Mouse (Mus musculus) adrenal gland, postnatal 36 days (tissue): Measurements from ENCODE around the gene Hdac9. TPM values are rescaled to one million over a fixed set of nuclear protein-coding genes. Genes with fewer than 3 reads are reported as not detected.

Experiments used
- DNase-seq, 2 experiments: peaks; one replicate each; pipeline ENCODE4 v3.0.0; 2021; ENCODE audit warnings: mixed read lengths in 1 of 2
- total RNA-seq, 2 experiments: library from RNA; stranded (reverse); gene quantifications; 2 replicates each; pipeline ENCODE4 v1.2.3; 2021

The Hdac9 gene
- total RNA-seq, 2 experiments from 2014 or later: 0.99 to 1.0 TPM

GRCm38 (mm10) chr12:34351906-34352305, 565.0 kb downstream of the Hdac9 start:
- DNase-seq: no peak

- no peak for DNase-seq
These were observed 569.4 kb downstream of the Hdac9 start for GRCm38 (mm10) chr12:34347529-34347928.

GRCm38 (mm10) chr12:34342761-34343160, 574.1 kb downstream of the Hdac9 start:
- DNase-seq: no peak

- DNase-seq: no peak
These were observed 578.0 kb downstream of the Hdac9 start for GRCm38 (mm10) chr12:34338886-34339285.

GRCm38 (mm10) chr12:34334455-34335084, 582.3 kb downstream of the Hdac9 start:
- DNase-seq: no peak

GRCm38 (mm10) chr12:34332884-34333283, 584.0 kb downstream of the Hdac9 start:
- DNase-seq: no peak

DNA sequence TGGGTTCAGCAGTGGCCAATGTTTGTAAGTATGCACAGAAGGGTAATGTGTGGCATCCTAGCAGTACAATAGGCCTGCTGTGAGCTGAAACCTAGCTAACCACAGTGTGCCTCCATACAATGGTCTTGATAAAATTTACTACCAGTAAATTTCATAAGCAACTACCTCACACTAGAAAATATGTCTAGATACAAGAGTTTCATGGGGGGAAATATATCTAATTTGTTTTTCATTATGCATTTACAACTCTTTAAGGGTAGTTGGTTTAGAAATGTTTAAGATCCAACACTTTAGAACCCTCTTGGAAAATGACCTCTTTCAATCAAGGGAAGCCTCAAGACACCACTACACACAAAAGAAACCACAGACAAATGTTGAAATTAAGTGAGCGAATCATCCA, 589.8 kb downstream of the Hdac9 start:
- DNase-seq: no peak

GRCm38 (mm10) chr12:34312113-34312719, 604.7 kb downstream of the Hdac9 start:
- no peak for DNase-seq

DNA sequence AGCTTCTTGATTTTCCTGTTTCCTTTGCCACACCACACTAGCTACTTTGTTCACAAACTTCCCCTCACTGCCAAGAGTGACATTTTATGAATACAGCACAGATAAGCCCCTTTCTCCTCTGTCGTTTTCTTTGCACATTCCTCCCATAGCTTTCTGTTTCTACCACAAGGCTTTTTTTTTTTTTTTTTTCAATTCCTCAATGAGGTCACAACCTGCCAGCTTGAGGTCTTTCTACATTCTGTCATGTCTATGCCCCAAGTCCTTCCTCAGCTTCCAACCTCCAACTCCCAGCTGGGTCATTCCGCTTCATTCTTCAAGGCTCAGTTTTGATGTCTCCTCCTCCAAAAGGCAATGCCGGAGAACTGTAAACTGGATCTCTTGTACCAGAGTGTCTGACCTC, 611.4 kb downstream of the Hdac9 start:
- no peak for DNase-seq

DNA sequence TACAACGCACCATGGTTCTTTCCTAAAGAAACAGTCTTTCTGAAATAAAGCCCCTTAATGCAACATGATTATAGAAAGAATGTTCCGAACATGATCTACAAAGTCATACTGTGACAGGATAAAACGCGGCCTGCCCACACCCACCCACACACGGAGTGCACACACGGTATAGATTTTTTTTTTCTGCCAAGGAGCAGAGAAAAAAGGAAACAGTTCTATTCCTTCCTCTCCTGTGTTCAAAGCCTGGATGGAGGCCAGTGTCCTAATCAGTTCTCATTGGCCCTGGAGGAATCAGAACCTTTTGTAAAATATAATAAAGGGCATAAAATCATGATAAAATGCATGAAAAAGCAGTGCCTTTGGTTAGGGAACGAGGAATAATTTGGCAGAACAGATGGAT, 624.5 kb downstream of the Hdac9 start:
- no peak for DNase-seq

GRCm38 (mm10) chr12:34287218-34287617, 629.7 kb downstream of the Hdac9 start:
- no peak for DNase-seq

DNA sequence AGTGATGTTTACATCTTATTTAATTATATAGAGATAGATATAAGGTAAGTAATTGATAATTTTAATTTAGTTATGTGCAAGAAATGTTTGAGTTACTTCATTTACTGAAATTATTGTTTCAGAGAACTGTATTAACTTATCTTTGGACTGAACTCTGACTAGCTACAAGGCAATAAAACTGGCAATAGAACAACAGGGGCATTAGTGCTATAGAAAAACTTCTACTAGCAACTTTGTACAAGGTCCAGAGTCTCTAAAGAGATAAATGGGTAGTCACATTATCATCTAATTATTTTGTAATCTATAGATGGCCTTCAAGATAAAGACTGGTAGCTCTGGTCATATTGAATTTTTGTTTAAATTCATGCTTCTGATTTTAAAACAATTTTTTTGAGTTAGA, 632.0 kb downstream of the Hdac9 start:
- no peak for DNase-seq

GRCm38 (mm10) chr12:34284396-34284795, 632.5 kb downstream of the Hdac9 start:
- no peak for DNase-seq

GRCm38 (mm10) chr12:34278822-34279221, 638.1 kb downstream of the Hdac9 start:
- no peak for DNase-seq

DNA sequence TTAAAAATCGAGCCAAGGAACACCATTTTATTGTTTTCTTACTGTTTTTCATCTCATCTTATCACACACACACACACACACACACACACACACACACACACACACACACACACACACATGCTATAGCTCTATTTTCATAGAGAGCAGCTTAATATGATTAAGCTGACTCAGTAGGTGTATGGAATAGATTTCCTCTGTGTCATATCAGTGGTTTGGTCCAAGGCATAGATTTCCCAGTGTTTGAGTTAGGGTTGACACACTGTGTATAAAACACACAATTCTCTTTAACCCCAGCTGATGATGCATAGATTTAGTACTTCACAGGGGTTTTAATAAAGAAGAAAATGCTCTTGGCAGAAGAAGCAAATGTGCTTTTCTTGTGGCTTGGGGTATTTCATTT, 643.1 kb downstream of the Hdac9 start:
- no peak for DNase-seq

GRCm38 (mm10) chr12:34270096-34270495, 646.8 kb downstream of the Hdac9 start:
- DNase-seq: no peak

DNA sequence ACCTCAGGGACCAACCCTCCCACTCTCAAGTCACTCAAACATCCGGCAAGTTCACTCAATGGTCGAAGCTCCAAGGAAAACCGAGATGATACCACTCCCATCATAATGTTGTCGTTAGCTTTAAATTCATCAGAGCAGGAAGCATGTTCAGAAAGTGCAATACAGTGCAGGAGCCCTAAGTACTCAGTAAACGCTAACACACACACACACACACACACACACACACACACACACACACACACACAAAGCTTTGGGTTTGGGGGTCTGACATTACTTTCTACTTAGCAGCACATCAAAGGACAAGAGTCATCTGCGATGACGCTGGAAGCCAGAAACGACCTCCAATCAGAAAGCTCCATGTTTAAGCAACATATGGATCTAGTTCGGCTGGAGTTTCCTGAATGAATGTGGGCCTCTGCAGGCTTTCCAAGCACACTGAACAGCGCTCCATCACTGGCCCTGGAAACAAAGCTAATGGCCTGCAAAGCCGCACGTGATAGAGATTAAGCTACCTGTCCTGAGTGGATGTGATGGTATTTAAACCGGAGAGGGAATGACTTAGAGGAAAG, 647.3 kb downstream of the Hdac9 start:
- no peak for DNase-seq

GRCm38 (mm10) chr12:34259651-34260050, 657.2 kb downstream of the Hdac9 start:
- no peak for DNase-seq

DNA sequence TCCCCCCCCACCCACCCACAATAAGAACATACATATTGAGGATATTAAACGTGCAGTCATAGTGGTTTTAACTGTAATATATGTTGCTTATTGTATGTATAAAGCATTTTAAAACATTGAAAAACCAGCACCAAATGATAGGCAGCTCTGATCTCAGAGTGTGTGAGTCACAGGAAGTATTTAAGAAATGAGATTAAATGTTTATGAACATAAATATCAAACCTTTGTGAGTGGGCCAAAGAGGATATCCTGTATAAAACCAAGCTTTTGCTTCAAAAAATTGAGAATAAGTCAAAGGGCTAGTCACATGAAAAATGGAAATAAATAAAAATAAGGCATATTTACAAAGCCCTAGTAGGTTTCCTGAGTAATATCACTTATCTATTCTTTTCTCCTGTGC, 667.7 kb downstream of the Hdac9 start:
- DNase-seq: no peak

GRCm38 (mm10) chr12:34248193-34249121, 668.4 kb downstream of the Hdac9 start:
- no peak for DNase-seq

DNA sequence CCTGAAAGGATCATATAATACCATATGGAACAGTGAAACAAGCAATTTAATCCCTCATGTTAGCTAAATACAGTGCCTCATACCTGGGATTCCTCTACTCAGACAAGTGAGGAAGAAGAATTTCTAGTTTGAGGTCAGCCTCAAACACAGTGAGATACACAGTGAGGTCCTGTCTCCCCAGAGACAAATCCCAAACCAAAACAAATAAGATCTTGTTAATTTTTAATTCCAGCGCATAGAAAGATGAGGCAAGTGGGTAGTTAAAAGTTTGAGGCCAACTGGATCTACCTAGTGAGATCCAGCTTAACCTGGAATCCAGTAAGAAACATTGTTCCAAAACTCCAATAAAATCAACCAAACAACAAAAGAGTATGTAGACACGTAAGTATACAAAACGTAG, 678.1 kb downstream of the Hdac9 start:
- no peak for DNase-seq

DNA sequence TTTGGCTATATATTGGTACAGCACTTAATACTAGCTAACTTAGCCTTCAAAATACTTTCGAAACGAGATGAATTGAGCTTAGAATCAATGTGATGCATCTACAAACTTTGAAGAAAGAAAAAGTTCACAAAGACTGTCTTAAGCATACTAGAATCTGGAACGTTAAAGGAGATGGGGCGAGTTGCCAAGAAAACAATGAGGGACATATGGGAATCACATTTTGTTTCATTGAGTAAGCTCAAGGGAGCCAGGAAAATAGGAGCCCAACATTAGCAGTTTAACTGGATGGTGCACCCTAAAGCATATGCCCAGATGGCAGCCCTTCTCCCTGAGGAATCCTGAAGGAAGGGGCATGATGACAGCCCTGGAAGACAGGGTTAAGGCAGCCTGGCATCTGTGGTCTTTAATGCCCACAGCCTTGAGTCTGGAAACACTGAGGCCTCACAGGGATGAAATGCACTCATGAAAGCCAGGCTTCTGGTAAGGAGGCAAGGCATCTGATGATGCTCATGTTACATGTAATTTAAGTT, 685.2 kb downstream of the Hdac9 start:
- no peak for DNase-seq

- DNase-seq: no peak
These were observed 692.4 kb downstream of the Hdac9 start for GRCm38 (mm10) chr12:34224505-34224904.
